Mouse (Mus musculus) lung, embryonic 16.5 days (tissue): ENCODE measurements around the gene Nmu. TPM values are rescaled to one million over a fixed set of nuclear protein-coding genes. Genes with fewer than 3 reads are reported as not detected.

Source experiments
- ATAC-seq: fragments of 200-750 bp; cut with Nextera tagmentation; 2 replicates; pipeline ENCODE4 v1.8.0; 2017; ENCODE audit warnings: low read depth, mild to moderate bottlenecking, moderate library complexity
- H3K27ac ChIP-seq: fragments of 300-500 bp; sonication (generic); 2 replicates; pipeline ENCODE4 v1.5.1; 2014; ENCODE audit warnings: mild to moderate bottlenecking, control low read depth, low read length
- H3K27me3 ChIP-seq: fragments of 300-500 bp; sonication (generic); 2 replicates; pipeline ENCODE4 v1.6.1; 2014; ENCODE audit warnings: low read depth, low read length, mixed read lengths; ENCODE audit not compliant: control insufficient read depth, insufficient read depth
- H3K36me3 ChIP-seq: fragments of 300-500 bp; sonication (generic); 2 replicates; pipeline ENCODE4 v1.6.1; 2014; ENCODE audit warnings: low read length; ENCODE audit not compliant: control insufficient read depth, insufficient read depth
- H3K4me1 ChIP-seq: fragments of 300-500 bp; sonication (generic); replicated peaks from 2 replicates; pipeline ENCODE4 v1.6.1; 2014; ENCODE audit warnings: low read length, mixed read lengths; ENCODE audit not compliant: control insufficient read depth, insufficient read depth
- H3K4me2 ChIP-seq: fragments of 300-500 bp; sonication (generic); 2 replicates; pipeline ENCODE4 v1.6.1; 2014; ENCODE audit warnings: low read depth, low read length, control low read depth
- H3K4me3 ChIP-seq: fragments of 300-500 bp; sonication (generic); 2 replicates; pipeline ENCODE4 v1.5.1; 2014; ENCODE audit warnings: mild to moderate bottlenecking, low read length, control low read depth
- H3K9ac ChIP-seq: fragments of 300-500 bp; sonication (generic); 2 replicates; pipeline ENCODE4 v1.6.1; 2014; ENCODE audit warnings: low read length, control low read depth
- H3K9me3 ChIP-seq: fragments of 300-500 bp; sonication (generic); 2 replicates; pipeline ENCODE4 v1.6.1; 2016; ENCODE audit warnings: low read length; ENCODE audit not compliant: control insufficient read depth
- WGBS: fragments of 180-500 bp; shearing (Covaris S2); extraction: QIAGEN DNeasy Blood & Tissue Kit; methylation state at CpG from one replicate; pipeline ENCODE4 v1.1.7; 2014; 5-methylcytosine and 5-hydroxymethylcytosine counted together
- polyA plus RNA-seq: library from polyadenylated mRNA; unstranded; fragments of >200 nt; fragmentation: Nextera tagmentation; extraction: Ambion mirVana; gene quantifications from 2 replicates; pipeline ENCODE4 v1.2.1, GENCODE M21; 2015

The Nmu gene
- polyA plus RNA-seq, 1 experiment from 2014 or later: 0.57 TPM

GRCm38 (mm10) chr5:76303745-76304451 is 59.7 kb downstream of the Nmu start:
- peak; percentile 81 for ATAC-seq
- peak overlapping the region; percentile 96 for H3K4me2 ChIP-seq
- no peaks in the 10 kb centered on the region for H3K36me3 ChIP-seq
- H3K9ac ChIP-seq: peak overlapping the region; percentile 95
- peak overlapping the region; percentile 91 for H3K4me3 ChIP-seq
- peak overlapping the region; percentile 98 for H3K27ac ChIP-seq
- peaks cover 13% of the 10 kb centered on the region; the same call in 1 of the 2 replicates for H3K4me1 ChIP-seq
- no peaks in the 10 kb centered on the region for H3K27me3 ChIP-seq
- under 1% methylated on average over 74 of the region's 100 CpGs for WGBS
- no peaks in the 10 kb centered on the region for H3K9me3 ChIP-seq

DNA sequence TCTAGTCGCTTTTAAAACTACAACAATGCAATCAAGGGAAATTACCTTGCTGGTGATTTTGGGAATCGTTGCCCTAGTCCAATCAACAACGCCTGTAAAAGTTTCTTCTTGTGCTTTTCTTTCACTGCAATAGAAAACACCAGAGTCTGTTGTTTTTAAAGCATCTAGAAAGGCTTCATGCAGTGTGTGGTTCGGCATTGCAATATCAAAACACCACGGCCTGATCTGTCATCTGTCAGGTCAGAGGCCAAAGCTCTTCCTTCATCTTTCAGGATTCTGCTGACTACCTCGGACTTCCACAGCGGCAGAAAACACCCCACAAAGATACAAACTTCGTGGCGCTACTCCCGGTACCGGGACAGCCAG is 60.2 kb downstream of the Nmu start:
- Histone ChIP-seq H3K36me3 (no peaks in the 10 kb centered on the region), H3K4me1 (peaks cover 13% of the 10 kb centered on the region; the same call in 1 of the 2 replicates), H3K9ac (peak overlapping the region; percentile 95), H3K27ac (peak overlapping the region; percentile 98), H3K4me2 (peak overlapping the region; percentile 96), H3K4me3 (peak overlapping the region; percentile 91), H3K9me3 (no peaks in the 10 kb centered on the region), H3K27me3 (no peaks in the 10 kb centered on the region)
- 6% methylated on average over 11 of the region's 11 CpGs for WGBS
- ATAC-seq: no peak

- ATAC-seq: no peak
- Histone ChIP-seq H3K36me3 (no peaks in the 10 kb centered on the region), H3K4me1 (peaks cover 13% of the 10 kb centered on the region; the same call in 1 of the 2 replicates), H3K27ac (no peak overlapping the region), H3K9ac (no peak overlapping the region), H3K9me3 (no peaks in the 10 kb centered on the region), H3K4me2 (peak overlapping the region; percentile 1; the same call in 1 of the 2 replicates), H3K4me3 (no peak overlapping the region), H3K27me3 (no peaks in the 10 kb centered on the region)
- WGBS: 72% methylated on average over 2 of the region's 2 CpGs
These were observed 61.6 kb downstream of the Nmu start for GRCm38 (mm10) chr5:76302009-76302408.

GRCm38 (mm10) chr5:76289234-76289691 is 74.3 kb downstream of the Nmu start:
- 77% methylated on average over 8 of the region's 8 CpGs for WGBS
- Histone ChIP-seq H3K4me3 (no peak overlapping the region), H3K9ac (no peak overlapping the region), H3K27ac (no peak overlapping the region), H3K27me3 (no peaks in the 10 kb centered on the region), H3K9me3 (no peaks in the 10 kb centered on the region), H3K36me3 (no peaks in the 10 kb centered on the region), H3K4me2 (no peak overlapping the region), H3K4me1 (no peaks in the 10 kb centered on the region)
- ATAC-seq: no peak

DNA sequence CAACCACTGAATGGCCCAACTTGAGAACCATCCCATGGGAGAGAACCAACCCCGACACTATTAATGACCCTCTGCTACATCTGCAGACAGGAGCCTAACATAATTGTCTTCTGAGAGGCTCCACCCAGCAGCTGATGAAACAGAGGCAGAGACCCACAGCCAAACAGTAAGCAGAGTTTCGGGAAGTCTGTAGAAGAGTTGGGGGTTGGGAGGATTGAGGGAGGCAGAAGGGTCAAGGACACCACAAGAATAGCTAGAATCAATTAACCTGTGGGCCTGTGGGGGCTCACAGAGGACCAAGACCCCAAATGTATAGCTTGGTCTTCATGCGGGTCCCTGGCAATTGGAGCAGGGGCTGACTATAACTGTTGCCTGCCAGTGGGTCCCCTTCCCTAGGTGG is 75.3 kb downstream of the Nmu start:
- Histone ChIP-seq H3K4me3 (no peak overlapping the region), H3K9me3 (no peaks in the 10 kb centered on the region), H3K36me3 (no peaks in the 10 kb centered on the region), H3K9ac (no peak overlapping the region), H3K4me1 (no peaks in the 10 kb centered on the region), H3K27me3 (no peaks in the 10 kb centered on the region), H3K4me2 (no peak overlapping the region), H3K27ac (no peak overlapping the region)
- 85% methylated on average over 3 of the region's 3 CpGs for WGBS
- ATAC-seq: no peak

- Histone ChIP-seq H3K4me3 (no peak overlapping the region), H3K4me2 (no peak overlapping the region), H3K9me3 (no peaks in the 10 kb centered on the region), H3K27me3 (no peaks in the 10 kb centered on the region), H3K9ac (no peak overlapping the region), H3K27ac (no peak overlapping the region), H3K4me1 (no peaks in the 10 kb centered on the region), H3K36me3 (no peaks in the 10 kb centered on the region)
- no peak for ATAC-seq
- WGBS: 69% methylated on average over 5 of the region's 5 CpGs
These were observed 76.5 kb downstream of the Nmu start for GRCm38 (mm10) chr5:76287062-76287461.

DNA sequence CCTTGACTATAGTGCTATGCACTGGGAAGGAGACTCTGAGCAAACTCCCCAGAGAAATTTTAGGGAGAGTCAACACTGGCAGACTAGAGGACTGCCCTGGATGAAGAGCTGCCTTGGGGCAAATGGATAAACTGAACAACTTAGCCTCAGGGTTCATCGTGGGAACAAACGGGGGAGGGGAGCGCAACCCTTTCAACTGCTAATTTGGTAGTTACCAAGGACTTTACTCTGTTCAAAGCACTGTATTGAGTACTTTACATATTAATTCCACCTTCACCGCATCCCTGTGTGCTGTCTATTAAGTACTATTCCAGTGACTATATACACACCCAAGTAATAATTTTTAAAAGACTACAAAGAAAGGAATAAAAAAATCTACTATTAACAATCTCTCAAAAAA is 77.9 kb downstream of the Nmu start:
- H3K9me3 ChIP-seq: no peaks in the 10 kb centered on the region
- ATAC-seq: no peak
- no peak overlapping the region for H3K27ac ChIP-seq
- H3K9ac ChIP-seq: no peak overlapping the region
- H3K36me3 ChIP-seq: no peaks in the 10 kb centered on the region
- no peak overlapping the region for H3K4me3 ChIP-seq
- no peaks in the 10 kb centered on the region for H3K27me3 ChIP-seq
- no peaks in the 10 kb centered on the region for H3K4me1 ChIP-seq
- WGBS: 69% methylated on average over 4 of the region's 4 CpGs
- no peak overlapping the region for H3K4me2 ChIP-seq

GRCm38 (mm10) chr5:76283890-76284289 is 79.7 kb downstream of the Nmu start:
- no peaks in the 10 kb centered on the region for H3K36me3 ChIP-seq
- no peak for ATAC-seq
- no peaks in the 10 kb centered on the region for H3K9me3 ChIP-seq
- no peaks in the 10 kb centered on the region for H3K27me3 ChIP-seq
- no peak overlapping the region for H3K9ac ChIP-seq
- WGBS: 78% methylated on average over 1 of the region's 1 CpGs
- no peaks in the 10 kb centered on the region for H3K4me1 ChIP-seq
- H3K27ac ChIP-seq: no peak overlapping the region
- H3K4me3 ChIP-seq: no peak overlapping the region
- no peak overlapping the region for H3K4me2 ChIP-seq
